In genomic region chr4:97754241-97754640, GRCm38 (mm10) we compare ENCODE assay signal across 9 mouse cellular contexts. TPM values are rescaled to one million over a fixed set of nuclear protein-coding genes. Genes with fewer than 3 reads are reported as not detected.
DNase-seq lines count a peak whose midpoint lies in the region; ATAC-seq and TF ChIP-seq lines count a peak whose summit lies in the region.
"Had no signal": no experiment of that assay in that cellular context is flagged by ENCODE, and none has a peak within 500 bp of the region (broad histone marks: within the 10 kb centered on the region; RNA-seq: fewer than 3 reads in every experiment).

No protein-coding gene starts in this region.

- H3K27ac ChIP-seq in kidney, embryonic 14.5 days (ENCODE audit: low read depth, low read length) = no peak overlapping the region
- H3K27ac ChIP-seq in heart, adult 2 months = peak overlapping the region; percentile 98
- peak overlapping the region; percentile 63 for H3K27ac ChIP-seq in testis, adult 2 months (ENCODE audit: control insufficient read depth, insufficient read depth, low read depth, low read length)
- H3K27ac ChIP-seq: embryonic facial prominence, embryonic 15.5 days had no signal

- peaks cover 37% of the 10 kb centered on the region for H3K27me3 ChIP-seq in kidney, embryonic 14.5 days (ENCODE audit: control insufficient read depth, insufficient read depth, low read length)
- no peaks in the 10 kb centered on the region for H3K27me3 ChIP-seq in heart, adult 2 months (ENCODE audit: control insufficient read depth, insufficient read depth, low read length)
- H3K27me3 ChIP-seq in testis, adult 2 months (ENCODE audit: control insufficient read depth, insufficient read depth, low read length) = peaks cover 2% of the 10 kb centered on the region; the same call in 1 of the 2 replicates

- 0 out of 2 replicates have a peak, but pooled peaks cover 5% of the 10 kb centered on the region for H3K4me1 ChIP-seq in kidney, embryonic 14.5 days (ENCODE audit: control insufficient read depth, insufficient read depth, low read length)
- H3K4me1 ChIP-seq in heart, adult 2 months (ENCODE audit: control insufficient read depth, insufficient read depth, low read length) = peaks cover 17% of the 10 kb centered on the region
- H3K4me1 ChIP-seq in testis, adult 2 months (ENCODE audit: control insufficient read depth, insufficient read depth, low read length) = peaks cover 18% of the 10 kb centered on the region

- H3K4me3 ChIP-seq in kidney, embryonic 14.5 days (ENCODE audit: low read length) = no peak overlapping the region
- peak overlapping the region; percentile 8 for H3K4me3 ChIP-seq in heart, adult 2 months
- no peak overlapping the region for H3K4me3 ChIP-seq in testis, adult 2 months (ENCODE audit: control insufficient read depth, low read depth, low read length)
- H3K4me3 ChIP-seq: embryonic facial prominence, embryonic 15.5 days had no signal

- no peak overlapping the region for H3K9ac ChIP-seq in kidney, embryonic 14.5 days (ENCODE audit: low read depth, low read length)
- peak overlapping the region; percentile 53 for H3K9ac ChIP-seq in heart, adult 2 months (ENCODE audit: low read depth, low read length)
- H3K9ac ChIP-seq: embryonic facial prominence, embryonic 15.5 days had no signal

- TF ChIP-seq CTCF in heart, adult 2 months (IDR thresholded peaks at IDR 0.05) = peak; percentile 53
- TF ChIP-seq CTCF in testis, adult 2 months (IDR thresholded peaks at IDR 0.05; ENCODE audit: control insufficient read depth, insufficient read depth, insufficient replicate concordance, low read depth, low read length) = no peak

- peak; percentile 71; the same call in 1 of the 2 replicates for TF ChIP-seq EP300 in heart, adult 2 months (IDR thresholded peaks at IDR 0.05; ENCODE audit: insufficient read depth, low read depth, low read length)

- H3K4me2 ChIP-seq in kidney, embryonic 14.5 days (replicated peaks; ENCODE audit: low read depth, low read length) = no peak overlapping the region
- H3K4me2 ChIP-seq: embryonic facial prominence, embryonic 15.5 days had no signal

- intact Hi-C loops in heart, adult 2 months (cut with DNase I) = loop anchor here (5.0 kb wide), 3 partner anchors 168 to 688 kb away; partner anchors contain the start of gene Tm2d1
- intact Hi-C loops in left cerebral cortex, postnatal 36 days (cut with DNase I) = loop anchor here (5.0 to 10.0 kb wide), 4 partner anchors 248 to 691 kb away; no protein-coding TSS in a partner anchor

- ATAC-seq in kidney, embryonic 14.5 days (ENCODE audit: low FRiP score, low TSS enrichment) = no peak

- peak; percentile 81 for DNase-seq in kidney, adult 11 months
- peak; percentile 89 for DNase-seq in adrenal gland, postnatal 14 days
- peak; percentile 79 to 86 for DNase-seq in heart, adult 2 months
- peak; percentile 77 to 93 for DNase-seq in kidney, postnatal 25 days
- DNase-seq in left cerebral cortex, postnatal 36 days (ENCODE audit: low spot score in 2 of 2) = no peak
- DNase-seq in right cerebral cortex, postnatal 14 days = no peak

- 5% methylated on average over 12 of the region's 12 CpGs for WGBS in kidney, embryonic 14.5 days
- 9% methylated on average over 12 of the region's 12 CpGs for WGBS in heart, adult 2 months

- H3K9me3 ChIP-seq in kidney, embryonic 14.5 days (ENCODE audit: control insufficient read depth, low read length) = no peaks in the 10 kb centered on the region
- H3K9me3 ChIP-seq: embryonic facial prominence, embryonic 15.5 days had no signal

- H3K79me2 ChIP-seq in heart, adult 2 months (replicated peaks; ENCODE audit: control insufficient read depth, insufficient read depth, low read length) = no peaks in the 10 kb centered on the region

- TF ChIP-seq POLR2A in heart, adult 2 months (IDR thresholded peaks at IDR 0.05; ENCODE audit: insufficient read depth, low read depth, low read length) = peak; percentile 80
- TF ChIP-seq POLR2A in testis, adult 2 months (IDR thresholded peaks at IDR 0.05; ENCODE audit: control insufficient read depth, low read depth, low read length) = no peak

- no peaks in the 10 kb centered on the region for H3K36me3 ChIP-seq in kidney, embryonic 14.5 days (ENCODE audit: control insufficient read depth, insufficient read depth, low read length)
- H3K36me3 ChIP-seq in heart, adult 2 months (ENCODE audit: control insufficient read depth, insufficient read depth, low read length) = peaks cover 11% of the 10 kb centered on the region
- H3K36me3 ChIP-seq in testis, adult 2 months (ENCODE audit: control insufficient read depth, insufficient read depth, low read length) = no peaks in the 10 kb centered on the region
- H3K36me3 ChIP-seq: embryonic facial prominence, embryonic 15.5 days had no signal

RNA-seq across cellular contexts. Expression of gene Nfia, which starts 18.3 kb away (rescaled TPM):
- 25.9 and 32.1 TPM in 2 replicates for polyA plus RNA-seq in kidney, embryonic 14.5 days (2014; fragmentation: Nextera tagmentation; extraction: Ambion mirVana)
- 201 and 226 TPM in 2 replicates for total RNA-seq in adrenal gland, postnatal 14 days (2021)
- 100 to 1,000 TPM; 126 to 128 TPM for total RNA-seq in heart, adult 2 months (2021)
- polyA plus RNA-seq in heart, adult 2 months (2012; rRNA removed) = 70.3 and 75.6 TPM in 2 replicates
- 6.4 and 8.1 TPM in 2 replicates for polyA plus RNA-seq in testis, adult 2 months (2012; rRNA removed)
- total RNA-seq in left cerebral cortex, postnatal 36 days (2021) = 10 to 100 TPM; 62.9 to 75.3 TPM

RNA-seq across cellular contexts. Expression of gene E130114P18Rik, which starts 23.6 kb away (rescaled TPM):
- polyA plus RNA-seq in kidney, embryonic 14.5 days (2014; fragmentation: Nextera tagmentation; extraction: Ambion mirVana) = 0.35 and 0.71 TPM in 2 replicates
- total RNA-seq in adrenal gland, postnatal 14 days (2021) = not detected in 2 replicates
- not detected for total RNA-seq in heart, adult 2 months (2021)
- polyA plus RNA-seq in heart, adult 2 months (2012; rRNA removed) = 0.15 TPM in 1 of 2 replicates, not detected in the other
- polyA plus RNA-seq in testis, adult 2 months (2012; rRNA removed) = 0.17 and 0.74 TPM in 2 replicates
- 1 to 10 TPM; 5.0 to 5.9 TPM for total RNA-seq in left cerebral cortex, postnatal 36 days (2021)

Comparison
In these comparisons a context has a peak if more than half of its experiments do, and no peak if none do; other contexts are left out.
1. DNase-seq: peak in kidney, adult 11 months (single experiment), adrenal gland, postnatal 14 days (single experiment), heart, adult 2 months (2 of 2) and kidney, postnatal 25 days (2 of 2); none in left cerebral cortex, postnatal 36 days (0 of 2) and right cerebral cortex, postnatal 14 days (single experiment).